Mouse (Mus musculus): ENCODE results near the gene Kcna1.

The Kcna1 gene

GRCm38 (mm10) chr6:126599201-126599995, 46.8 kb downstream of the Kcna1 start:
- intact Hi-C loops (cut with DNase I): no loop called here

GRCm38 (mm10) chr6:126597741-126598140, 48.4 kb downstream of the Kcna1 start:
- intact Hi-C loops (cut with DNase I): no loop called here

- intact Hi-C loops (cut with DNase I): no loop called here
These were observed 50.2 kb downstream of the Kcna1 start for GRCm38 (mm10) chr6:126595805-126596629.

- intact Hi-C loops (cut with DNase I): no loop called here
These were observed 51.1 kb downstream of the Kcna1 start for GRCm38 (mm10) chr6:126595130-126595529.

- intact Hi-C loops (cut with DNase I): no loop called here
These were observed 51.8 kb downstream of the Kcna1 start for GRCm38 (mm10) chr6:126594365-126594764.

- intact Hi-C loops (cut with DNase I): no loop called here
These were observed 52.8 kb downstream of the Kcna1 start for GRCm38 (mm10) chr6:126593336-126593735.

Measured in adrenal gland (tissue).